Mouse (Mus musculus) intestine, postnatal 0 days (tissue): Measurements from ENCODE around the gene Cltc. TPM values are rescaled to one million over a fixed set of nuclear protein-coding genes. Genes with fewer than 3 reads are reported as not detected.

Experiments used
- ATAC-seq: fragments of 200-750 bp; cut with Nextera tagmentation; 2 replicates; pipeline ENCODE4 v1.8.0; 2017; ENCODE audit warnings: mild to moderate bottlenecking, moderate TSS enrichment, moderate library complexity
- H3K27ac ChIP-seq: fragments of 300-500 bp; sonication (generic); 2 replicates; pipeline ENCODE4 v1.5.1; 2014; ENCODE audit warnings: mild to moderate bottlenecking, low read depth, low read length, moderate library complexity
- H3K27me3 ChIP-seq: fragments of 300-500 bp; sonication (generic); replicated peaks from 2 replicates; pipeline ENCODE4 v1.6.1; 2014; ENCODE audit warnings: low read length, mixed read lengths; ENCODE audit not compliant: control insufficient read depth, insufficient read depth
- H3K36me3 ChIP-seq: fragments of 300-500 bp; sonication (generic); 2 replicates; pipeline ENCODE4 v1.6.1; 2014; ENCODE audit warnings: mild to moderate bottlenecking, moderate library complexity; ENCODE audit not compliant: control insufficient read depth, insufficient read depth
- H3K4me1 ChIP-seq: fragments of 300-500 bp; sonication (generic); replicated peaks from 2 replicates; pipeline ENCODE4 v1.6.1; 2014; ENCODE audit warnings: antibody characterized with exemption, low read length, mixed read lengths; ENCODE audit not compliant: control insufficient read depth, insufficient read depth
- H3K4me2 ChIP-seq: fragments of 300-500 bp; sonication (generic); replicated peaks from 2 replicates; pipeline ENCODE4 v1.6.1; 2014; ENCODE audit warnings: low read depth, mild to moderate bottlenecking, moderate library complexity
- H3K4me3 ChIP-seq: fragments of 300-500 bp; sonication (generic); 2 replicates; pipeline ENCODE4 v1.5.1; 2014; ENCODE audit warnings: low read depth, low read length
- H3K9ac ChIP-seq: fragments of 300-500 bp; sonication (generic); 2 replicates; pipeline ENCODE4 v1.6.1; 2014; ENCODE audit warnings: mild to moderate bottlenecking, low read depth, low read length
- H3K9me3 ChIP-seq: fragments of 300-500 bp; sonication (generic); 2 replicates; pipeline ENCODE4 v1.6.1; 2016; ENCODE audit warnings: mixed run types; ENCODE audit not compliant: control insufficient read depth
- CTCF ChIP-seq: sonication (generic); IDR thresholded peaks from 2 replicates; pipeline ENCODE4 v1.5.1; 2016; ENCODE audit warnings: low read depth, mild to moderate bottlenecking, control low read depth, antibody characterized with exemption, moderate library complexity
- WGBS: fragments of 180-500 bp; shearing (Covaris S2); extraction: QIAGEN DNeasy Blood & Tissue Kit; methylation state at CpG from one replicate; pipeline ENCODE4 v1.1.7; 2014; 5-methylcytosine and 5-hydroxymethylcytosine counted together
- polyA plus RNA-seq: library from polyadenylated mRNA; unstranded; fragments of >200 nt; fragmentation: Nextera tagmentation; extraction: Ambion mirVana; gene quantifications from 2 replicates; pipeline ENCODE4 v1.2.1, GENCODE M21; 2015

The Cltc gene
- polyA plus RNA-seq, 1 experiment from 2014 or later = 87.3 TPM

DNA sequence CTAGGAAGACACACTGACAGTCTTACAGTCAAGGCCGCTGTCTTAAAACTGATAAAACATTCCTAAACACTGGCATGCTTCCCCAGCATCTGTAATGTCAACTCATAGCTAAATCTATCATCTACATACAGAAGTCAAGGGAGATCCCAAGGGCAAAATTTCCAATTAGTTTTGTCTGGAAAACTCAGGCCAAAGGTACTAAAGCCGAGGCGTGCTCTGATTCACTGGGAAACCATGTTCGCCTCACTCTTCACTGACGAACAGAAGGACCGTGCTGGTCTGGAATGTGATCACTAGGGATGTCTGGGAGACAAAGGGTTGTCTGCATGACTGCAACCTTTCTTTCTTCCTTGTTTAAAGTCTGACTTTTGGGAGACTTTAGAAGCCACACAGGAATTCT is 106.7 kb downstream of the Cltc start:
- Histone ChIP-seq H3K27ac (no peak overlapping the region), H3K4me1 (0 out of 2 replicates have a peak, but pooled peaks cover 4% of the 10 kb centered on the region), H3K9ac (no peak overlapping the region), H3K4me2 (no peak overlapping the region), H3K27me3 (no peaks in the 10 kb centered on the region), H3K4me3 (no peak overlapping the region), H3K36me3 (peaks cover 10% of the 10 kb centered on the region), H3K9me3 (no peaks in the 10 kb centered on the region)
- WGBS = 78% methylated on average over 6 of the region's 6 CpGs
- no peak for TF ChIP-seq CTCF
- no peak for ATAC-seq

DNA sequence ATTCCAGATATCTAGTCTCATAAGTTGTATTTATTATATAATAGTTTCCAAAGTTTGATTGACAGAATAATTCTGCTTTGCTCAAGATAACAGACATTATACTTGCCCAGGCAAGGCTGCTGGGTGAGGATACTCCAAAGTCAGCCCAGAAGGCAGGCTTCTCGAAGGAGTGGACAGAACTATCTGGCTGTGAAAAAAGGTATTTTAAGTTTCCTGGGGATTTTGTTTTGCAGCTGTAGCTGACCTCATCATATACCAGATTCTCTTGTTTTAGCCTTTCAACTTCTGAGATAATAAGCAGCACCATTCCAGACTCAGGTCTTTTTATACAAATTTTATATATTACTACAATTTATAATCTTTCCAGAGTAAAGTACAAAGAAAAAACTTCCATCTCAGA is 107.8 kb downstream of the Cltc start:
- H3K4me1 ChIP-seq = no peaks in the 10 kb centered on the region
- no peak for ATAC-seq
- H3K4me2 ChIP-seq = no peak overlapping the region
- H3K9me3 ChIP-seq = no peaks in the 10 kb centered on the region
- H3K27me3 ChIP-seq = no peaks in the 10 kb centered on the region
- no peak for TF ChIP-seq CTCF
- peaks cover 6% of the 10 kb centered on the region; the same call in 1 of the 2 replicates for H3K36me3 ChIP-seq
- H3K9ac ChIP-seq = no peak overlapping the region
- no peak overlapping the region for H3K27ac ChIP-seq
- WGBS = 76% methylated on average over 1 of the region's 1 CpGs
- H3K4me3 ChIP-seq = no peak overlapping the region

DNA sequence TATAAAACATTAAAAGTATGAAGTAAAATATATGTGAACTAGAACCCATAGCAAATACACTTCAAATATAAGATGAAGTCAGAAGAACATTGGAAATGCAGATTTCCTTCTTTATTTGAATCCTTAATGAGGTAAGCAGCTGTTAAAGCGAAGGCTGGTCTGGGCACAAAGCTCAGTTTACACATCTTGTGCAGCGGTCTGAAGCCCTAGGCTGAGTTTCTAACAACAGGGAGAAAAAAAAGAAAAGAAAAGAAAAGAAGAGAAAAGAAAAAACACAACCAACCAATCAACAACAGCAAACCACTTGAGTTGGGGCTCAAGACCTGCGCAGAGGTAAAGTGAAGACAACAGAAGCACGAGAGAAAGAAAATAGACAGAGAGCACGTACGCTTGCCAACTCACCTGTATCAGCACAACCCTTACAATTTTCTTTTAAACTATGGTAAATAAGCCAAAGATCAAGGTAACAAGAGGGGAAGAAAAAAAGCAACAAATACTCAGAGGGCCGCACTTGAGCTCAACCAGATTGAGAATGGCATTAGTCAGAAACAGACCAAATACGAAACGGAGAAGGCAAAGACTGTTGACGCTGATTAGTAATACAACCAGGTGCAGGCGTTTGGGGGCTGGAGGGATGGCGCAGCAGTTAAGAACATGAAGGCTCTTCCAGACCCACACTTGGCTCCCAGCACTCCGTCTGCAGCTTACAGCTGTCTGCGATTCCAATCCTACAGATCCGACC is 109.5 kb downstream of the Cltc start:
- no peak overlapping the region for H3K4me3 ChIP-seq
- no peaks in the 10 kb centered on the region for H3K9me3 ChIP-seq
- TF ChIP-seq CTCF = no peak
- no peak overlapping the region for H3K4me2 ChIP-seq
- H3K4me1 ChIP-seq = no peaks in the 10 kb centered on the region
- H3K27ac ChIP-seq = no peak overlapping the region
- peaks cover 13% of the 10 kb centered on the region; the same call in 1 of the 2 replicates for H3K36me3 ChIP-seq
- no peak overlapping the region for H3K9ac ChIP-seq
- no peaks in the 10 kb centered on the region for H3K27me3 ChIP-seq
- WGBS = 89% methylated on average over 15 of the region's 15 CpGs
- no peak for ATAC-seq

DNA sequence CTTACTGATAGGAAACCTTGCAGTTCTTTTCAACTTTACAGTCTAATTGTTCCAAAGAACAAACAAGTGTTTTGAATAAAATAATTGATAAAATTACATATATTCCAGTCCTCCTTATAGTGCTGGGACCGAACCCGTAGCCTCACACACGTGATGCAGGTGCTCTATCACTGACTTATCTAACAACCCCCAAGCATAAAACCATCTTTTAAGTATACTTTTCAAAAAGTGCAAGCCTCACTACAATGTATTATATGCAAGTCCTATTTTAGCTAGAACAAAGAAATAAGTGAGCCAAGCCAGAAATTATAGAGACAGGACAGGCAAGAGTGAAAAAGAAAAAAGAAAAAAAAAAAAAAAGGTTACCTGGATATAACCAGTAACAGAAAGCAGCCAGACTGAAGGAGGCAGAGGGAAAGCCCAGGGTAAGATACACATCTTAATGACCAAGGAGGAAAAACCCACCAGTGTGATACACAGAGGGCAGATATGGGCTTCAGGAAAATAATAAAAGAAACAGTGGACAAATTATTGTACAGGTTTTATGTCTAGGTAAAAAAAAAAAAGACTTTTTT is 110.4 kb downstream of the Cltc start:
- H3K4me3 ChIP-seq = no peak overlapping the region
- no peaks in the 10 kb centered on the region for H3K4me1 ChIP-seq
- H3K9me3 ChIP-seq = no peaks in the 10 kb centered on the region
- 79% methylated on average over 3 of the region's 3 CpGs for WGBS
- no peak overlapping the region for H3K4me2 ChIP-seq
- H3K36me3 ChIP-seq = peaks cover 22% of the 10 kb centered on the region; the same call in 1 of the 2 replicates
- no peak for ATAC-seq
- H3K27me3 ChIP-seq = no peaks in the 10 kb centered on the region
- H3K27ac ChIP-seq = no peak overlapping the region
- no peak for TF ChIP-seq CTCF
- no peak overlapping the region for H3K9ac ChIP-seq

DNA sequence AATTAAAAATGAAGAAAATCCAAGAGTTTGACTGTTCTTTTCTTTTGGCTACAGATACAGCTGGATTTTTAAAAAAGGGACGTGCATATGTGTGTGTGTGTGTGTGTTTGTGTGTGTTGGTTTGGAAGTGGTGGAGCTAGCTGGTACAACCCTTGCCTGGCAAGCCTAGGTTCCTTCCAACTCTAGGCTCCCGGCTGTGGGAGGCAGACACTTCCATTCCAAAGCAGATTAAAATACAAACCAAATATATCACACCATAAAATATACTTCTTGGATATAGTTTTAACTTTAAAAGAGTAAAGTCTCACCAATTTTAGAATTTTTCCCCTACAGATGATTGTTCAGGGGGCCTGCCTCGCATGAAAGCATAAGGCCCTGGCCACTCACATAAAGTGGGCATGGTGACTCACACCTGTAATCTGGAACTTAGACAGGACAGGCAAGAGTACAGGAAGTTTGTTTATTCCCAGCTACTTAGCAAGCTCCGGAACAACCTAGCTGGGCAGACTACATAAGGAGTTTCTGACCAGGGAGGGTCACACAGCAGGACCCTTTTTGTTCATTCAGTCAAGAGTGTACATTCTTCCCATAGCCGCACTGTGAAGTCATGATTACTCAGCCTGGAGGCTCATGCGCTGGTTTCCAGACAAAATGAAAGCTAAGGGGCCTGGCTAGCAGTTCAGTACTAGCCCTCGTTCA is 111.1 kb downstream of the Cltc start:
- Histone ChIP-seq H3K4me2 (no peak overlapping the region), H3K27me3 (no peaks in the 10 kb centered on the region), H3K4me1 (no peaks in the 10 kb centered on the region), H3K9me3 (no peaks in the 10 kb centered on the region), H3K4me3 (no peak overlapping the region), H3K36me3 (peaks cover 24% of the 10 kb centered on the region; the same call in 1 of the 2 replicates), H3K27ac (no peak overlapping the region), H3K9ac (no peak overlapping the region)
- 59% methylated on average over 7 of the region's 7 CpGs for WGBS
- ATAC-seq = no peak
- TF ChIP-seq CTCF = no peak

DNA sequence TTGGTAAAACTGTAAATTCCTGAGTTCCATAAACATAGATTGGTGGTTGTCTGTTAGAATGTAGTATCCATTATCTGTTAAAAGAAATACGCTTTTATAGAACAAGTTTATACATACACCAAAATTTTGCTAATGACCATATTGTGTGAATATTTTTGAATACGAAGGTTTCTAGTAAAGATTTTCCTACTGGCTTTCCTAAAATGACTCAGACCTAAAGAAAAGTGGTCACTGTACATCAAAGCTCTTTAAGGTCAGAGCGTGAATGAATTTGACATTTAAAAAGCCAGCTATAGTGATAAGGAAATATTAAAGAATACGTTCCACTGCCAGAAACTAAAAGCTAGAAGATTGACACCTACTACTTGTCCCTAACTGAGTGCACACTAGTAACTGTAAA is 112.8 kb downstream of the Cltc start:
- ATAC-seq = no peak
- no peak overlapping the region for H3K4me2 ChIP-seq
- H3K36me3 ChIP-seq = peaks cover 30% of the 10 kb centered on the region; the same call in 1 of the 2 replicates
- H3K4me1 ChIP-seq = no peaks in the 10 kb centered on the region
- no peak overlapping the region for H3K27ac ChIP-seq
- WGBS = 94% methylated on average over 4 of the region's 4 CpGs
- H3K27me3 ChIP-seq = no peaks in the 10 kb centered on the region
- no peaks in the 10 kb centered on the region for H3K9me3 ChIP-seq
- TF ChIP-seq CTCF = no peak
- no peak overlapping the region for H3K9ac ChIP-seq
- no peak overlapping the region for H3K4me3 ChIP-seq

Other genes with a start within 250 kb of the Cltc start
- 37.9 and 39.9 TPM in 2 replicates for gene Rps6kb1, start 212.8 kb downstream of the Cltc start, polyA plus RNA-seq
- 4.7 and 5.9 TPM in 2 replicates for gene Tubd1, start 212.6 kb downstream of the Cltc start, polyA plus RNA-seq
- 387 and 408 TPM in 2 replicates for gene Vmp1, start 73.7 kb downstream of the Cltc start, polyA plus RNA-seq
- 14.2 and 14.6 TPM in 2 replicates for gene Ptrh2, start 73.6 kb downstream of the Cltc start, polyA plus RNA-seq
- gene Dhx40, start 50.2 kb upstream of the Cltc start, polyA plus RNA-seq = 8.4 and 8.6 TPM in 2 replicates
- 4.6 and 5.9 TPM in 2 replicates for gene Ypel2, start 236.1 kb upstream of the Cltc start, polyA plus RNA-seq